In the genomic region with DNA sequence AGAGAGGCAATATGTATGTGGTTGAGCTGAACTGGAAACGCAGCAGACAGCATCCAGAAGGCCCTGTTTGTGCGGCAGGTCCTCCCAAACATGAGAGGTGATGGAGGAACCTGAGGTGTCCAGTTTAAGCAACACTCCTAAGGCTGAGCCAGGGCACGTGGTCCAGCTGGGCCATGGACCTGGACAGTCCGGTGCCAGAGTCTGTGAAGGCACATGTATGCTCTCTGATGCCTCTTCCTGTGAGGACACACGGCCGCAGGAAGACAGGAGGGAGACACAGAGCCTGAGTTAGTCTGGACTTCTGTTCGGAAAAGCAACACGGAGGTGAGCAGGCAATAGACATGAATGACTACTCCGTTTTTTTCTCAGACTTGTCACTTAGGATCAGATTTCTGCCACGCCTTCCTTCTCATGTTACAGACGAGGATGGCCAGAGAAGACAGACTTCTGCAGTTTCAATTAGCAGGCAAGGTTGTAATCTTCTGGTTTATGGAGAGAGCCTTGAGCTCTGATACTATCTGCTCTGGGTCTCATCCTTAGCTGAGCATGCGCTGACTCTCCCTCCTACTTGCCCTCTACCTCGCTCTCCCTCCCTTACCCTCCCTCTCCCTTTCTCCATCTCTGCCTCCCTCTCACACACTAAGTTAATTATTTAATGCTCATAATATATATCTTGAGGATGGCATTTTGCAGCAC, we compare ENCODE assay signal across 10 mouse cellular contexts. TPM values are rescaled to one million over a fixed set of nuclear protein-coding genes. Genes with fewer than 3 reads are reported as not detected.
A peak's percentile ranks its signal among the peaks of the same experiment; 100 is the strongest.
DNase-seq lines count a peak whose midpoint lies in the region; ATAC-seq and TF ChIP-seq lines count a peak whose summit lies in the region.
"Had no signal": no experiment of that assay in that cellular context is flagged by ENCODE, and none has a peak within 500 bp of the region (broad histone marks: within the 10 kb centered on the region; RNA-seq: fewer than 3 reads in every experiment).

No protein-coding gene starts in this region.

- no peak overlapping the region for H3K4me3 ChIP-seq in heart, embryonic 16.5 days (ENCODE audit: low read length)
- H3K4me3 ChIP-seq in MEL (ENCODE audit: control insufficient read depth in 1 of 2, insufficient read depth in 1 of 2, low read depth in 2 of 2, low read length in 2 of 2) = peak overlapping the region in 1 of 2 experiments; percentile 17; a peak in 1 of 4 replicates
- H3K4me3 ChIP-seq in forebrain, embryonic 15.5 days = no peak overlapping the region
- H3K4me3 ChIP-seq in midbrain, embryonic 13.5 days (replicated peaks) = no peak overlapping the region
- H3K4me3 ChIP-seq: erythroblast, embryonic 14.5 days had no signal

- no peak for ATAC-seq in heart, embryonic 16.5 days (replicated peaks; ENCODE audit: extremely low read depth, insufficient read depth, low FRiP score)
- ATAC-seq in forebrain, embryonic 15.5 days (replicated peaks) = peak; percentile 71; the same call in 1 of the 2 replicates
- ATAC-seq in midbrain, embryonic 13.5 days = peak; percentile 74
- ATAC-seq in megakaryocyte progenitor cell, adult 5-6 weeks (replicated peaks; ENCODE audit: poor library complexity) = no peak

- no peaks in the 10 kb centered on the region for H3K79me2 ChIP-seq in MEL (ENCODE audit: control insufficient read depth, insufficient read depth, low read length, poor library complexity)

- no peak for TF ChIP-seq RAD21 in MEL (IDR thresholded peaks at IDR 0.05; ENCODE audit: low read depth, low read length)

- H3K27ac ChIP-seq in heart, embryonic 16.5 days (ENCODE audit: low read length) = no peak overlapping the region
- no peak overlapping the region for H3K27ac ChIP-seq in MEL (ENCODE audit: control insufficient read depth, low read depth, low read length)
- H3K27ac ChIP-seq in forebrain, embryonic 15.5 days (replicated peaks) = no peak overlapping the region
- no peak overlapping the region for H3K27ac ChIP-seq in midbrain, embryonic 13.5 days

- H3K9ac ChIP-seq in heart, embryonic 16.5 days (ENCODE audit: low read length) = no peak overlapping the region
- no peak overlapping the region; the same call in 1 of the 2 replicates for H3K9ac ChIP-seq in MEL (ENCODE audit: control insufficient read depth, low read depth, low read length, poor library complexity, severe bottlenecking)
- H3K9ac ChIP-seq in forebrain, embryonic 15.5 days (replicated peaks) = no peak overlapping the region
- H3K9ac ChIP-seq in midbrain, embryonic 13.5 days (replicated peaks) = no peak overlapping the region

- no peak for TF ChIP-seq EP300 in MEL (IDR thresholded peaks at IDR 0.05; ENCODE audit: low read depth in 1 of 2, low read length in 2 of 2)

- no peak for TF ChIP-seq CTCF in MEL (IDR thresholded peaks at IDR 0.05 in 2 of 3, conservative IDR thresholded peaks at IDR 0.05 in 1 of 3; ENCODE audit: control insufficient read depth in 1 of 3, insufficient read depth in 1 of 3, low read depth in 2 of 3, low read length in 3 of 3, poor library complexity in 1 of 3, severe bottlenecking in 1 of 3)

- TF ChIP-seq POLR2A in MEL (IDR thresholded peaks at IDR 0.05; ENCODE audit: control insufficient read depth in 1 of 2, insufficient read depth in 1 of 2, low read depth in 1 of 2, low read length in 2 of 2, poor library complexity in 1 of 2) = no peak

- H3K9me3 ChIP-seq in heart, embryonic 16.5 days (replicated peaks; ENCODE audit: control insufficient read depth, low read length) = 0 out of 2 replicates have a peak, but pooled peaks cover 2% of the 10 kb centered on the region
- H3K9me3 ChIP-seq in MEL (replicated peaks; ENCODE audit: insufficient read depth, low read length) = no peaks in the 10 kb centered on the region
- H3K9me3 ChIP-seq in forebrain, embryonic 15.5 days = 0 out of 2 replicates have a peak, but pooled peaks cover 2% of the 10 kb centered on the region
- H3K9me3 ChIP-seq in midbrain, embryonic 13.5 days = no peaks in the 10 kb centered on the region

- WGBS in heart, embryonic 16.5 days = 42% methylated on average over 13 of the region's 13 CpGs
- WGBS in forebrain, embryonic 15.5 days = 49% methylated on average over 13 of the region's 13 CpGs
- 47% methylated on average over 13 of the region's 13 CpGs for WGBS in midbrain, embryonic 13.5 days

- intact Hi-C loops in heart, postnatal 14 days (cut with DNase I) = loop anchor here (1.0 to 2.0 kb wide), 3 partner anchors 96 to 129 kb away; no protein-coding TSS in a partner anchor

- H3K4me2 ChIP-seq in heart, embryonic 16.5 days (ENCODE audit: low read depth, low read length) = peak overlapping the region; percentile 19; the same call in 1 of the 2 replicates
- H3K4me2 ChIP-seq in forebrain, embryonic 15.5 days (replicated peaks) = peak overlapping the region; percentile 19; the same call in 1 of the 2 replicates
- H3K4me2 ChIP-seq in midbrain, embryonic 13.5 days (replicated peaks) = peak overlapping the region; percentile 30

- no peaks in the 10 kb centered on the region for H3K4me1 ChIP-seq in heart, embryonic 16.5 days (ENCODE audit: control insufficient read depth, insufficient read depth, low read length)
- no peaks in the 10 kb centered on the region for H3K4me1 ChIP-seq in MEL (ENCODE audit: control insufficient read depth in 1 of 2, insufficient read depth in 2 of 2, low read length in 2 of 2)
- peaks cover 5% of the 10 kb centered on the region; the same call in 1 of the 2 replicates for H3K4me1 ChIP-seq in forebrain, embryonic 15.5 days
- peaks cover 5% of the 10 kb centered on the region for H3K4me1 ChIP-seq in midbrain, embryonic 13.5 days (replicated peaks)

- H3K27me3 ChIP-seq in heart, embryonic 16.5 days (ENCODE audit: control insufficient read depth, insufficient read depth, low read length) = no peaks in the 10 kb centered on the region
- H3K27me3 ChIP-seq in MEL (ENCODE audit: control insufficient read depth in 1 of 2, insufficient read depth in 2 of 2, low read length in 2 of 2) = peaks cover 0 to 1% of the 10 kb centered on the region in 2 experiments; a peak in 2 of 4 replicates
- no peaks in the 10 kb centered on the region for H3K27me3 ChIP-seq in forebrain, embryonic 15.5 days
- H3K27me3 ChIP-seq in midbrain, embryonic 13.5 days = peaks cover 11% of the 10 kb centered on the region; the same call in 1 of the 2 replicates

- DNase-seq in heart, postnatal 14 days = no peak
- DNase-seq in MEL (ENCODE audit: low read depth, low spot score) = peak; percentile 32
- no peak for DNase-seq in gastrocnemius, adult 18-20 months (ENCODE audit: low spot score)
- DNase-seq in right cerebral cortex, postnatal 14 days = no peak

- no peaks in the 10 kb centered on the region for H3K36me3 ChIP-seq in heart, embryonic 16.5 days (ENCODE audit: control insufficient read depth, insufficient read depth)
- H3K36me3 ChIP-seq in MEL (ENCODE audit: control insufficient read depth in 1 of 2, insufficient read depth in 2 of 2, low read length in 2 of 2) = peaks cover 0 to 2% of the 10 kb centered on the region in 2 experiments; a peak in 1 of 4 replicates
- no peaks in the 10 kb centered on the region for H3K36me3 ChIP-seq in forebrain, embryonic 15.5 days
- H3K36me3 ChIP-seq in midbrain, embryonic 13.5 days = no peaks in the 10 kb centered on the region

TF ChIP-seq in MEL, 35 proteins besides CTCF, POLR2A, EP300 and RAD21:
- TF ChIP-seq NRF1 (IDR thresholded peaks at IDR 0.05; ENCODE audit: insufficient read depth, low read depth, low read length, poor library complexity, severe bottlenecking) (peak; percentile 52; the same call in 1 of the 2 replicates), ELF1 (IDR thresholded peaks at IDR 0.05; ENCODE audit: low read depth, low read length) (no peak)

RNA-seq across cellular contexts. Expression of a gene that starts 25.4 kb away (rescaled TPM):
- polyA plus RNA-seq in heart, embryonic 16.5 days (2015; fragmentation: Nextera tagmentation; extraction: Ambion mirVana) = 117 and 120 TPM in 2 replicates
- total RNA-seq in heart, postnatal 14 days (2021) = 10 to 100 TPM; 91.7 to 98.2 TPM
- total RNA-seq in MEL (2012; rRNA removed) = 97.7 and 102 TPM in 2 replicates
- 10 to 100 TPM; 84.4 to 93.3 TPM for polyA plus RNA-seq in MEL (2012; ENCODE audit: insufficient read depth in 1 of 2, insufficient read length in 2 of 2, low read depth in 1 of 2, low replicate concordance in 2 of 2, missing spikeins in 1 of 2)
- 128 and 133 TPM in 2 replicates for polyA plus RNA-seq in forebrain, embryonic 15.5 days (2015; fragmentation: Nextera tagmentation; extraction: Ambion mirVana)
- polyA plus RNA-seq in midbrain, embryonic 13.5 days (2015; fragmentation: Nextera tagmentation; extraction: Ambion mirVana) = 136 and 138 TPM in 2 replicates
- total RNA-seq in gastrocnemius, adult 18-20 months (2021) = 10 to 100 TPM; 67.9 to 71.7 TPM
- 169 and 203 TPM in 2 replicates for total RNA-seq in megakaryocyte progenitor cell, adult 5-6 weeks (2015)
- 183 and 190 TPM in 2 replicates for total RNA-seq in megakaryocyte progenitor cell, adult 5-6 weeks (2017)

RNA-seq across cellular contexts. Expression of a gene that starts 52.2 kb away (rescaled TPM):
- polyA plus RNA-seq in heart, embryonic 16.5 days (2015; fragmentation: Nextera tagmentation; extraction: Ambion mirVana) = 0.47 and 1.3 TPM in 2 replicates
- total RNA-seq in heart, postnatal 14 days (2021) = not detected
- total RNA-seq in MEL (2012; rRNA removed) = not detected in 2 replicates
- polyA plus RNA-seq in MEL (2012; ENCODE audit: insufficient read depth in 1 of 2, insufficient read length in 2 of 2, low read depth in 1 of 2, low replicate concordance in 2 of 2, missing spikeins in 1 of 2) = under 1 TPM in 1 of 2 experiments, not detected in 1; 0.11 TPM
- polyA plus RNA-seq in forebrain, embryonic 15.5 days (2015; fragmentation: Nextera tagmentation; extraction: Ambion mirVana) = 0.53 TPM in 1 of 2 replicates, not detected in the other
- polyA plus RNA-seq in midbrain, embryonic 13.5 days (2015; fragmentation: Nextera tagmentation; extraction: Ambion mirVana) = not detected in 2 replicates
- total RNA-seq in gastrocnemius, adult 18-20 months (2021) = not detected
- total RNA-seq in megakaryocyte progenitor cell, adult 5-6 weeks (2015) = not detected in 2 replicates
- not detected in 2 replicates for total RNA-seq in megakaryocyte progenitor cell, adult 5-6 weeks (2017)
- total RNA-seq: neutrophil, adult 5-6 weeks had no signal
- polyA plus RNA-seq: erythroblast, embryonic 14.5 days had no signal

Comparison
In these comparisons a context has a peak if more than half of its experiments do, and no peak if none do; other contexts are left out.
1. ATAC-seq: peak in forebrain, embryonic 15.5 days (single experiment) and midbrain, embryonic 13.5 days (single experiment); none in heart, embryonic 16.5 days (single experiment) and megakaryocyte progenitor cell, adult 5-6 weeks (single experiment).
2. Peak in every context shown above with its lines, with median percentiles within 50 percentile points of each other: H3K4me2 ChIP-seq.